Mouse (Mus musculus) stomach, embryonic 15.5 days (tissue): ENCODE results near the gene Lmod2. TPM values are rescaled to one million over a fixed set of nuclear protein-coding genes. Genes with fewer than 3 reads are reported as not detected.

ENCODE experiments used
- ATAC-seq: fragments of 200-750 bp; cut with Nextera tagmentation; 2 replicates; pipeline ENCODE4 v1.8.0; 2017; ENCODE audit warnings: low read depth, moderate number of reproducible peaks, moderate TSS enrichment; ENCODE audit not compliant: insufficient read depth, low FRiP score
- H3K27ac ChIP-seq: fragments of 300-500 bp; sonication (generic); 2 replicates; pipeline ENCODE4 v1.5.1; 2015; ENCODE audit warnings: mild to moderate bottlenecking, inconsistent platforms
- H3K27me3 ChIP-seq: fragments of 300-500 bp; sonication (generic); replicated peaks from 2 replicates; pipeline ENCODE4 v1.6.1; 2015; ENCODE audit warnings: inconsistent platforms
- H3K36me3 ChIP-seq: fragments of 300-500 bp; sonication (generic); 2 replicates; pipeline ENCODE4 v1.6.1; 2015; ENCODE audit warnings: inconsistent platforms
- H3K4me1 ChIP-seq: fragments of 300-500 bp; sonication (generic); 2 replicates; pipeline ENCODE4 v1.6.1; 2015; ENCODE audit warnings: inconsistent platforms
- H3K4me2 ChIP-seq: fragments of 300-500 bp; sonication (generic); 2 replicates; pipeline ENCODE4 v1.6.1; 2015; ENCODE audit warnings: mild to moderate bottlenecking, inconsistent platforms
- H3K4me3 ChIP-seq: fragments of 300-500 bp; sonication (generic); replicated peaks from 2 replicates; pipeline ENCODE4 v1.5.1; 2015; ENCODE audit warnings: inconsistent platforms
- H3K9ac ChIP-seq: fragments of 300-500 bp; sonication (generic); 2 replicates; pipeline ENCODE4 v1.6.1; 2015; ENCODE audit warnings: inconsistent platforms
- H3K9me3 ChIP-seq: fragments of 300-500 bp; sonication (generic); 2 replicates; pipeline ENCODE4 v1.6.1; 2016; ENCODE audit warnings: inconsistent platforms
- WGBS: fragments of 180-500 bp; shearing (Covaris S2); methylation state at CpG from one replicate; pipeline ENCODE4 v1.1.7; 2015; 5-methylcytosine and 5-hydroxymethylcytosine counted together
- polyA plus RNA-seq: library from polyadenylated mRNA; unstranded; fragments of >200 nt; fragmentation: Nextera tagmentation; extraction: Ambion mirVana; gene quantifications from 2 replicates; pipeline ENCODE4 v1.2.1, GENCODE M21; 2015

The Lmod2 gene
- polyA plus RNA-seq, 1 experiment from 2014 or later = 0.19 TPM

DNA sequence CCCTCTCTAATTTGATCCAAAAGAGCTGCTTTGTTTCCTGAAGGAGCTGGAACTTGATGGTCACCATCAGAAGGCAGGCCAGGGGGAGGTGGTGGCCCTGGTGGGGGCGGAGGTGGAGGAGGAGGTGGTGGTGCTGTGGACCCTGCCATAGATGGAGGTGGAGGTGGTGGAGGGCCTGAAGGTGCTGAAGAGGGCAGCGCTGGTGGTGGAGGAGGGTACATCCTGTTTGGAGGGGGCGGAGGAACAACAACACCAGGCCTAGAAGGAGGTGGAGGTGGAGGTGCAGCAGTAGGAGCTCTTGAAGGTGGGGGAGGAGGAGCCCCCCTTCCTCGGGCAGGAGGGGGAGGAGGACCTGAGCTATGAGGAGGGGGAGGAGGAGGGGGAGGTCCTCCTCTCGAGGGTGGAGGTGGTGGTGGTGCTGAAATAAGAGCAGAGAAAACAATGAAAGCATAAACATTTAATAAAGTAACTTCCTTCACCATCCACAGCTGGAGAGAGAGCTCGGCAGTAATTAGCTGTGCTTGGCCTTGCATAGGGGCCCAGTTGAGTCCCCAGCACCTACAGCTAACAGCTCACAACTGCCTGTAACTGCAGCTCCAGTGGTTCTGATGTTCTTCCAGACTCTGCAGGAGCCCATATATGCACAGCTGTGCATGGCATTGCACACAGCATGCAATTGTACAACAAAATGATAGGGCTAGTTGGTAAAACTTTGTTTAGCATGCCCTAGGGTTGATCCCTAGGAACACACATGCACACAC, 21.9 kb downstream of the Lmod2 start:
- Histone ChIP-seq H3K27ac (no peak overlapping the region), H3K27me3 (no peaks in the 10 kb centered on the region), H3K36me3 (peaks cover 15% of the 10 kb centered on the region), H3K4me1 (no peaks in the 10 kb centered on the region), H3K9me3 (no peaks in the 10 kb centered on the region), H3K4me2 (no peak overlapping the region), H3K4me3 (no peak overlapping the region), H3K9ac (no peak overlapping the region)
- peak; percentile 43; the same call in 1 of the 2 replicates for ATAC-seq
- WGBS = 70% methylated on average over 6 of the region's 6 CpGs

DNA sequence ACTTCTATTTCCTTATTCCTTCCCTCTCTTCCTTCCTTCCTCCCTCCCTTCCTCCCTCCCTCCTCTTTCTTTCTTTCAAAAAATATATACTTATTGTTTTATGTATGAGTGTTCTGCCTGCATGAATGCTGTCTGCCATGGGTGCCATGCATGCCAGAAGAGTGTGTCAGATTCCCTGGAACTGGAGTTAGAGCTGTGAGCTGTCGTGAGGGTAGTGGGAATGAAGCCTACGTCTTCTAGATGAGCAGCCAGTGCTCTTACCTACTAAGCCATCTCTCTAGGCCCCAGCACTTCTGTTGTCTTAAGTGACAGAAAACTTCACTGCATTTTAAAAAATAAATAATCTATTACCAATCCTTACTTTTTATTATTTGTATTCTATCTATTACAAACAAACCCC, 23.4 kb downstream of the Lmod2 start:
- no peak for ATAC-seq
- Histone ChIP-seq H3K27me3 (no peaks in the 10 kb centered on the region), H3K27ac (no peak overlapping the region), H3K9ac (no peak overlapping the region), H3K4me3 (no peak overlapping the region), H3K4me2 (no peak overlapping the region), H3K4me1 (no peaks in the 10 kb centered on the region), H3K9me3 (no peaks in the 10 kb centered on the region), H3K36me3 (peaks cover 16% of the 10 kb centered on the region)
- WGBS = 87% methylated on average over 2 of the region's 2 CpGs

DNA sequence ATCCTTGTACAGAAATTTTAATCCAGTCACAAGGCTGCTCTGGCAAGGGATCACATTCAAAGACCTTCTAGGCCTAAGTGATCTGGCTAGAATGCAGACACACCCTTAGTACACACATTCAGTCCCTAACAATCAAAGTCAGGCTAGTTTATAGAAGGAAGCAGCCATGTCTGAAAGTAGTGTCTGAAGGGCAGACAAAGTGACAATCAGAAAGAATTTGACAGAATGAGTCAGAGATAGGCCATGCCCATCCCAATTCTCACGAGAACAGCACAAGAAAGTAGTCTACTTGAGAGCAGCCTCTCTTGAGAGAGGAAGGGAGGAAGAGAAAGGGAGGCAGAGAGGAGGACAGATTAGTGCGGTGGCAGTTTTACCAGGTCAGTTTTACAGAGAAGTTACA, 24.5 kb downstream of the Lmod2 start:
- no peak overlapping the region for H3K4me3 ChIP-seq
- ATAC-seq = no peak
- no peak overlapping the region for H3K27ac ChIP-seq
- H3K9ac ChIP-seq = no peak overlapping the region
- H3K4me2 ChIP-seq = no peak overlapping the region
- H3K27me3 ChIP-seq = no peaks in the 10 kb centered on the region
- no peaks in the 10 kb centered on the region for H3K9me3 ChIP-seq
- WGBS = 75% methylated on average over 2 of the region's 2 CpGs
- no peaks in the 10 kb centered on the region for H3K4me1 ChIP-seq
- H3K36me3 ChIP-seq = peaks cover 16% of the 10 kb centered on the region

DNA sequence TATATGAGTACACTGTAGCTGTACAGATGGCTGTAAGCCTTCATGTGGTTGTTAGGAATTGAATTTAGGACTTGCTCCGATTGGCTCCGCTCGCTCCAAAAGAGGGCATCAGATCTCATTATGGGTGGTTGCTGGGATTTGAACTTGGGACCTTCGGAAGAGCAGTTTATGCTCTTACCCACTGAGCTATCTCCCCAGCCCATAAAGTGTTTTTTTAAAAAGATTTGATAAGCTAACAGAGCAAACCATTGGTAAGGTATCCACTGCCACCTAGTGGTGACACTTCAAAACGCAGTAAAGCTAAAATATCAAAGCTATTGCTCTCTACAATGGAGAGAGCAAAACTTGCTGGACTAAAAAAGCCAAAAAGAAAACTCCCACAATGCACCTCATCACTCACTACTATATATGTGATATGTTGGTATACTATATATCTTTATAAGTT, 30.0 kb downstream of the Lmod2 start:
- Histone ChIP-seq H3K4me2 (no peak overlapping the region), H3K27ac (no peak overlapping the region), H3K4me3 (no peak overlapping the region), H3K9ac (no peak overlapping the region), H3K27me3 (no peaks in the 10 kb centered on the region), H3K9me3 (no peaks in the 10 kb centered on the region), H3K36me3 (peaks cover 8% of the 10 kb centered on the region), H3K4me1 (no peaks in the 10 kb centered on the region)
- peak; percentile 58; the same call in 1 of the 2 replicates for ATAC-seq
- WGBS = 64% methylated on average over 5 of the region's 5 CpGs

DNA sequence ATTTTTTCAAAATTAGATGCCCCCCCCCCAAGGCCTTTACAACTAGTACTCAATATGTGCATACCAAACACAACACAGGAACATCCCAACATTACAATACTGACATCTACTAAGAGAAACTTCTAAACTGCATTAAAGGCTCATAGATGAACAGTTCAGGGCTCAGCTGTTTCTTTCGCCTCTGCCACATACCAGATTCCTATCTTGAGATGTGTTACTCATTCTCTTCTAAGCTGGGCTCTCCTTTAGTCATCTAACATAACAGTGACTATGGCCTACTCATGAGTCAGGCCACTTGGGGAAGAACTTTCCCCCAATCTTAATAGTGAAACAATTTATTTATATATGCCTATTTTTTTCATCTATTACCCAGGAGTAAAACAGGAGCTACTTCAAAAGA, 30.9 kb downstream of the Lmod2 start:
- H3K4me1 ChIP-seq = no peaks in the 10 kb centered on the region
- ATAC-seq = no peak
- H3K4me3 ChIP-seq = no peak overlapping the region
- no peak overlapping the region for H3K4me2 ChIP-seq
- no peak overlapping the region for H3K27ac ChIP-seq
- H3K36me3 ChIP-seq = peaks cover 12% of the 10 kb centered on the region
- 83% methylated on average over 1 of the region's 1 CpGs for WGBS
- H3K9ac ChIP-seq = no peak overlapping the region
- H3K27me3 ChIP-seq = no peaks in the 10 kb centered on the region
- no peaks in the 10 kb centered on the region for H3K9me3 ChIP-seq

DNA sequence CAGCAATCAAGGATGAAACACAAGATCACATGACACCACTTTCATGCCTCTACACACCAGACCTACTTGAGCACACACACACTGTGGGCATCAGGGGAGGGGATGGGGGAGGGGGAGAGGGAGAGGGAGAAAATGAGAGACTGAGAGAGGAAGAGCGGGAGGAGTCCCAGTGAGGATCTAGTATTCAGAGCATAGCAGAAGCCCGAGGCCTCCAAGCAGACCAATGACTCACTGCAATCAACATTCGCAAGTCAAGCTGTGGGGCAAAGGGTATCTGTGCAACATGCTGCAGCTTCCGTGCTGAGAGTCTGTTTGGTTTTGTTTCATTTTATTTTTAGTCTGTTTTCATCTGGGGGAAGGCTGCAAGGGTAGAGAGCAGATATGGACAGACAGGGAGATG, 34.5 kb downstream of the Lmod2 start:
- Histone ChIP-seq H3K4me3 (no peak overlapping the region), H3K4me1 (no peaks in the 10 kb centered on the region), H3K9me3 (no peaks in the 10 kb centered on the region), H3K4me2 (no peak overlapping the region), H3K27me3 (no peaks in the 10 kb centered on the region), H3K27ac (no peak overlapping the region), H3K36me3 (0 out of 2 replicates have a peak, but pooled peaks cover 4% of the 10 kb centered on the region), H3K9ac (no peak overlapping the region)
- ATAC-seq = no peak
- WGBS = 69% methylated on average over 4 of the region's 4 CpGs

DNA sequence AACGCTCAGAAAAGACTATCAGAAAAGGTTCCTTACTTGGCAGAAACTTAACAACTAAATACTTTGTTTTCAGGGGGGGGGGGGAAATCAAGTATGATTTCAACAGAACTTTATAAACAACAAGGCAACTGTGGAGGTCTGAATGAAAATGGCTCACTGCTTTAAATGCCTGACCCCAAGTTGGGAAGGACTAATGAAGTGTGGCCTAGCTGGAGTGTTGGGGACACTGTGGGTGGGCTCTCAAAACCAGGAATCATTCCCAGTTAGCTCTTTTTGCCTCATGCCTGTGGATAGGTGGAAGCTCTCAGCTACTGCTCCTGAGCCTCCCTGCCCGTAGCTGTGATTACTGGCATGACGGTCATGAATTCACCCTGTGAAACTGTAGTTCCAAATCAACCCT, 36.5 kb downstream of the Lmod2 start:
- WGBS = 88% methylated on average over 3 of the region's 3 CpGs
- no peak overlapping the region for H3K4me2 ChIP-seq

DNA sequence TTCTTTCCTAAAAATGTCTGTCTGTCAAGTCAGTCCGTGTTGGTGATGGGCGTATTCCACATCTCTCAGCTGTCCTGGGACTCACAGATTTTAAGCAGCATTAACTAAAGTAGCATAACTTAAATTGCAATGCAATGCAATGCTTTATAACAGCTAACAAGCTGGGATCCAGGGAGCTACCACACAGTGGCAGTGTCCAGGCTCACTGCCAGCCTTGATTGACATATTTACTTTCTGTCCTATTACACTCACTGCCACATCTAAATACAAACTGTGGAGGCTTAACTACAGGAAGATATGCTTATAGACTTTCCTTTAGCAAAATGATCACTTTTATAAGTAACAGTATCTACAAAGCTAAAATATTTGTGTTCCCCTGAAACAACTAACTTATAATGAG, 38.3 kb downstream of the Lmod2 start:
- Histone ChIP-seq H3K9ac (no peak overlapping the region), H3K36me3 (0 out of 2 replicates have a peak, but pooled peaks cover 4% of the 10 kb centered on the region), H3K4me3 (no peak overlapping the region), H3K4me2 (no peak overlapping the region), H3K27ac (no peak overlapping the region), H3K27me3 (no peaks in the 10 kb centered on the region), H3K4me1 (no peaks in the 10 kb centered on the region), H3K9me3 (no peaks in the 10 kb centered on the region)
- ATAC-seq = no peak
- WGBS = 89% methylated on average over 2 of the region's 2 CpGs

More for the DNA sequence above, 36.5 kb downstream of the Lmod2 start:
- no peak for ATAC-seq
- Histone ChIP-seq H3K4me3 (no peak overlapping the region), H3K9ac (no peak overlapping the region), H3K4me1 (no peaks in the 10 kb centered on the region), H3K36me3 (0 out of 2 replicates have a peak, but pooled peaks cover 4% of the 10 kb centered on the region), H3K27me3 (no peaks in the 10 kb centered on the region), H3K27ac (no peak overlapping the region), H3K9me3 (no peaks in the 10 kb centered on the region)

DNA sequence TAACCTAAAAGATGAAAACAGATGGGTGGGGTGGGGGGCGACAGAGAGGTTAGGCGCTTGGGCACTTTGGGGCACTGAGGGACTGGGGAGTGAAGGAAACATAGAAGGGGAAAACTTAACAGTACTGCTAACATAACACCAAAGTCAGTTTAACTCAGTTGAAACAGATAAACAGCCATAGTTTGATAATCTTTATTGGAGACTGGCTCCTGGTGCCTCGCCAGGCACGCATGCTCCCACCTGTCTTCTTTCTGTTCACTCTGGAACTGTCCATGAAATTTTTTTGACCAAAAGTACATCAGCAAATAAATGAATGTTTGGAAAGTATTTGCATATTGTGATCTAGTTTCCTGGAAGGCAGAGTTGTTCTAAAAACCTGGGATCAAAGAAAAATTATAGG, 43.7 kb downstream of the Lmod2 start:
- Histone ChIP-seq H3K4me2 (no peak overlapping the region), H3K4me1 (no peaks in the 10 kb centered on the region), H3K9me3 (no peaks in the 10 kb centered on the region), H3K27ac (no peak overlapping the region), H3K9ac (no peak overlapping the region), H3K4me3 (no peak overlapping the region), H3K27me3 (no peaks in the 10 kb centered on the region), H3K36me3 (0 out of 2 replicates have a peak, but pooled peaks cover 4% of the 10 kb centered on the region)
- WGBS = 90% methylated on average over 4 of the region's 4 CpGs
- no peak for ATAC-seq

DNA sequence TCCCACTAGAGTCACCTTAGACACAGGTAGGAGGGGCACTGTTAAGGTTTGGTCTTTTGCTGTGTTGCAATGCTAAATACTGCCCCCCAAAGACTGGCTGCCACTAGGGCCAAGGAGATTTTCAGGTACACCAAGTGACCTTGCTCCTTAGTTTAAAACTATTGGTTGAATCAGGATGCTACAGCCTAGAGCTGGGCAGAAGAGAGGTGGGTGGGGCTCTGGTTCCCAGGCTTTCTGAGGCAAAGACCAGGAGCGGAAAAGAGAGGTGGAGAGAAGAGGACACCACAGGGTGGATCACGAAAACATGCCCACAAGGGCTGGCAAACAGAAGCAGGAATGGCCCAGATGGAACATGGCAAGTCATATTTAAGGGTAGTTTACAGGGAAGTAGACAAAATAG, 44.6 kb downstream of the Lmod2 start:
- no peak overlapping the region for H3K4me2 ChIP-seq
- H3K9ac ChIP-seq = no peak overlapping the region
- ATAC-seq = no peak
- 0 out of 2 replicates have a peak, but pooled peaks cover 4% of the 10 kb centered on the region for H3K36me3 ChIP-seq
- H3K4me3 ChIP-seq = no peak overlapping the region
- no peaks in the 10 kb centered on the region for H3K4me1 ChIP-seq
- H3K27me3 ChIP-seq = no peaks in the 10 kb centered on the region
- WGBS = 91% methylated on average over 2 of the region's 2 CpGs
- H3K27ac ChIP-seq = no peak overlapping the region
- no peaks in the 10 kb centered on the region for H3K9me3 ChIP-seq

DNA sequence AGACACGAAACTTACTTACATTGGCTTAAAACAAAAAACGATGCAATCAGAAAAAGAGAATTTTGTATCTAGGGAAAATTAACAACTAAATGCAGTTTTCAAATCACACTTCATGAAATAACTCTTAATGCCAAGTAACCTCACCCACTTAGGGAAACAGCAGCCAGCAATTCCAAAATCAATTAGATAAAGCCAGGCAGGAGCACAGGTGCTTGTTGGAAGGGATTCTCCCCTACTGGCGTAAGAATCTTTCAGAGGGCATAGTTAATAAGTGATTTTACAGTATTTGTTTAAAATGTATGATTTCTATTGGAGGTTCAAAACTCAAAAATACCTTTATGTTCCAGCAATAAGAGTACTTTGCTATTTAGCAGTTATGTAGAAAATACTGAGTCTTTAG, 45.4 kb downstream of the Lmod2 start:
- no peak overlapping the region for H3K4me3 ChIP-seq
- no peak overlapping the region for H3K9ac ChIP-seq
- 0 out of 2 replicates have a peak, but pooled peaks cover 4% of the 10 kb centered on the region for H3K36me3 ChIP-seq
- no peaks in the 10 kb centered on the region for H3K9me3 ChIP-seq
- WGBS = 91% methylated on average over 3 of the region's 3 CpGs
- no peak overlapping the region for H3K27ac ChIP-seq
- H3K27me3 ChIP-seq = no peaks in the 10 kb centered on the region
- no peak for ATAC-seq
- H3K4me1 ChIP-seq = no peaks in the 10 kb centered on the region
- H3K4me2 ChIP-seq = no peak overlapping the region

DNA sequence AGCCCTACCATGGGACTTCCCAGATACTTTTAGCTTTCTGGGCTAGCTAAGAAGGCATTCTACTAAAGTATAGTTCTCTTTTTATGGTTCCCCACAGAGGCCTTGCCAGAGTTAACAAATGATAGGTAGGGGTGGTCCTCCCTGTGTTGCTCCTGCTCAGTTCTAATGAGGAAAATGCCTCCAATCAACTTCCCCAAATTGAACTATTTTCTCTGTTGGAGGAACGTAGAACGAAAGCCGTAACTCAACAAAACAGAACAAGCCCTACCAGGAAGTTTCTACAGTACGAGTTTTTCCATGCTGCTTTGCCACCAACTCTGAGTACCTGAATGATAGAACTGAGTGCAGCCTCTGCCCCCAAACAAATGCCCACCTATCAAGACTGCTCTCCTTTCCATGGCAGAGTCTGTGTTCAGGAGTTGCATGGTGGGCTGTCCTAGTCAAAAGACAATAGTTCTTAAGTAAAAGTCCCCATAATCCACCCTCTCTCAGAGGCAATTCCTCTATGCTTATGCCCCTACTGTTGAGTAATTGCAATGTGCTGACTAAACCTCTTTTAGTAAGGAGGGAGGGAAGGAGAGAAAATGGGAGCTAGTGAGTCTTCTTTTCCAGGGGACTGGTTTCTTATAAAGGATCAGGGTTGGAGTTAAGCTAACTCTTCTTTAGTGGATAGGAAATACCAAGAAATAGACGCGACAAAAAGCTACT, 47.9 kb downstream of the Lmod2 start:
- Histone ChIP-seq H3K9ac (no peak overlapping the region), H3K36me3 (0 out of 2 replicates have a peak, but pooled peaks cover 4% of the 10 kb centered on the region), H3K27me3 (no peaks in the 10 kb centered on the region), H3K4me2 (no peak overlapping the region), H3K4me1 (no peaks in the 10 kb centered on the region), H3K27ac (no peak overlapping the region), H3K9me3 (no peaks in the 10 kb centered on the region), H3K4me3 (no peak overlapping the region)
- 87% methylated on average over 6 of the region's 6 CpGs for WGBS
- no peak for ATAC-seq
